Mouse (Mus musculus) liver, embryonic 14.5 days (tissue): ENCODE data around the gene Rgs9bp.

Experiments
- CTCF ChIP-seq: IDR thresholded peaks from 2 replicates; pipeline ENCODE4 v1.5.1; 2016; ENCODE audit warnings: antibody characterized with exemption, low read depth, control low read depth
- EP300 ChIP-seq: IDR thresholded peaks from 2 replicates; pipeline ENCODE4 v1.6.1; 2016; ENCODE audit warnings: antibody characterized with exemption, low read depth

DNA sequence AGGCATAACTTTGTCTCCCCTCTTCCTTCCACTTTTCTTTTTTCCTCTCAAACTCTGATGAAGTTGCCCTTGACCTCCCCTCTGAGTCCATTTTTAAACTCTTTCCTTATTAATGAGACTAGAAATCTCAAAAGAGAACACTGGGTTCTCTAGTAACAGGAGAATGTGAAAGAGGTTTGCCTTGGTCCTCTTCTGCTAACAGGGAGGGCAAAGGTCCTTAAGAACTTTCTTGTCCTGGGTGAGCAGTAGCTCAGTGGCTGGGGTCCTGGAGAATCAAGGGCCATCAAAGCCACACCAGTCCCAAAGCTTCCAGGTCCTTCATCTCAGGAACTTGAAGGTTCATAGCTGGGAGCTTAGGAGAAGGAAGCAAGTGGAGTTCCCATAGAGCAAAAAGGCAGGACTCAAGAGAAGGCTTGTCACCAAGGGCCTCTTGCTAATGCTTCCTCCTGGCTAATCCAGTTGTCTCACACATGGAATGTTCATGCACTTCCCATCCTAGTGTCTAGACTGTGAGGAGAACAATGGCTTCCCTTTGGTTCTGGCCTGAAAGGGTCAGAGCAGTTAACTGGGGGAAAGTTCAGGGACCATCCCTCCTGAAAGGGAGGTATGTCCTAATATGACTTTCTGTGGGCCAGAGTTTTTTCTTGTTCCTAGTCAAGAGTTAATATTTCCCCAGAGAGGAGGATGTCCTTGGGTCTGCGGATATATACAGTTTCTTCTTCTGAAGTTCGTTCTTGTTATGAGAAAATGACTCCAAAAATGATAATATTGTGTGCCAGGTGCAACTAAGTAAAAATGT lies 21.1 kb downstream of the Rgs9bp start:
- no peak for TF ChIP-seq CTCF
- no peak for TF ChIP-seq EP300
